Mouse (Mus musculus) spleen, postnatal 14 days (tissue): ENCODE measurements around the gene Tmem30a.

Experiments
- DNase-seq, 2 experiments: peaks; one replicate each; pipeline ENCODE4 v3.0.0; 2021 to 2022; ENCODE audit warnings: low spot score in 2 of 2

Tmem30a gene

DNA sequence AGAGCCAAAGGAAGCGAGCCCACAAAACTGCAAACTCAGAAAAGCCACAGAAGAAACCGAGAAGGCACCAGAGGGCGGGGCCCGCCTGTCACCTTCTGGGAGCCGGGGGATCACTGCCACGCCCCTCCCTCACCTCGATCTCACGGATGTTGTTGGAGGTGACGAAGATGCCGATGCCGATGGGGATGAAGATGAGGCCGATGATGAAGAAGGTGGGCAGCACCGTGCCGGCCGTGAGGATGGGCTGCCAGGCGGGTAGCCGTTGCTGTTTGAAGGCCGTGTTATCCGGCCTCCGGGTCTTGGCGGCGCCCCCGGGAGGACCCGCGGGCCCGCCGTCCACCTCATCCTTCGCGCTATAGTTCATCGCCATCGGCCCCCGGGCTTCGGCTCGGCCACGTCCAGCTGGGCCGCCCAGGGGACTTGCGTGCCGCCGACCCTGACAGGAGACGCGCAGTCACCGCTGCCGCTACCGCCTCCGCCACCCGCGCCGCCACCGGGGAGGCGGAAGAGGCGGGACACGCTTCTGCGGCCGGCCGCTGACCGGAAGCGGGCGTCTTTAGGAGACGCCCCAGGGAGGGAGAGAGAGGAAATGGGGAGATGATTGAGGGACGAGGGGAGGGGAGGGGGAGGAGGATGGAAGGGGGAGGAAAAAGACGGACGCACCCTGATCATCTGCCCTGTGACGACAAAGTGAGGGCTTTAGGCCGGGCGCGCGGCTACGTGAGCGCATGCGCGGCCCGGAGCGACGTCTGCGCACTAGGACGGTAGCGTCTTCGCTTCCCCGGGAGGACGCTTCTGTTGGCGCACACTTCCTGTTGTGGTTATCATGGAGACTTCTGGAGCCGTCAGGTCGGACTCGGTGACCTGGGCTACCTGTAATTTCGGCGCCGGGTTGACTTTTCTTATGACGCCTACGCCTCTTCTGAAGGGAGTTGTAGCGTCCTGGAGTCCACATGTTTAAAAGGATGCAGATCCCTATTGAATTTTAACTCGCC, at the start of gene Tmem30a:
Gene Tmem30a, minus strand, starts transcription at position 667 of the 995 bp plus-strand sequence.
- peak; percentile 74 to 84 for DNase-seq

DNA sequence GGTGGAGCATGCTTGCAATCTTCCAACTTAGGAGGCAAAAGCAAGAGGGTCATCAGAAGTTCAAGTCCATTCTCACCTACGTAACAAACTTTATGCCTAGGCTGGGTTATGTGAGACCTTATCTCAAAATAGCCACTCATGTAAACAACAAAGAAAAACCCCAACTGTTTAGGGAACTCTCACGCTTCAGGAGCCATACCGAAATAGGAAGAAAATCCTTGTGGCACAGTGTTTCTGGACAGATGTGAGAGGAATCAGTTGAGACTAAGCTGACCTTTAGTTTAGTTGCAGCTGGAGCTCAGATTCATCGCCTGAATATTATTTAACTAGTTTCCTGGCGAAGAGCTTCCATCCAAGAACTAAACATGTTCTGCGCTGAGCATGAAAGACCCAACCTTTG, 49.3 kb upstream of the Tmem30a start:
- DNase-seq: no peak

DNA sequence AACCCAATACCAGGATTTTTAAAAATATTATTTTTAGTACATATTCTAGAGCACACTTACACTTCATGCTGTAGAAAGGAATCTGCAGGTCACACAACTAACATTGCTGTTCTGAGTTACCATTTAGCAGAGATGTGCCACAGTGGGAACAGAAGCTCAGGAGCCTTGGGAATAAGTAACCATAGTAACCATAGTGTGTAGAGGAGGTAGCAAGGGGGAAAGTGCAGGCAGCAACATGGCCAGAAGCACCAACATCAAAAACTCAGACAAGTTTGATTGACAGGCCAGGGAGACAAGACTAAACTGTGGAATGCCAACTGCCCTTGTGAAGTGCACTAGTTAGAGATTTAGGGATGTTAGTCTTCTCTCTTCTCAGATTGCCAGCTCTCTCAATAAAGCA, 48.7 kb upstream of the Tmem30a start:
- no peak for DNase-seq

GRCm38 (mm10) chr9:79831294-79831693, 38.0 kb upstream of the Tmem30a start:
- DNase-seq: no peak

DNA sequence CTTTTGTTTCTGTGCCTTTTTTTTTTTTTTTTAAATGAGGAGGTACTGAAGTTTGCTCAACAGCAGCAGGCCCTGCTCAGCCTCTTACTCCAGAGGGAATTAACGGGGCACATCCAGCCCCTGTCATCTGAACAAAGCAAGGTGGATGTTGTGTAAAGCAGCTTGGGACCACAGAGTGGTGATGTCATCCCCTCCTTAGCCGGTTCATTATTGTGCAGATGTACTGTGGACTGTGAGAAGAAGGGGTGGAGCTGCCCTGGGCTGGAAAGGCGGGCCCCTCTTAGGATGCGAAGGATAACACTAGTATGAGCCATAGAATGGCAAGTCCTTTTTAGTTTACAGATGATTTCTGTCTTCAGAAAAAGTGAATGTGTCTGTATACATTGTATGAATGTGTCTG, 37.6 kb upstream of the Tmem30a start:
- no peak for DNase-seq

GRCm38 (mm10) chr9:79829842-79830800, 36.8 kb upstream of the Tmem30a start:
- DNase-seq: no peak

DNA sequence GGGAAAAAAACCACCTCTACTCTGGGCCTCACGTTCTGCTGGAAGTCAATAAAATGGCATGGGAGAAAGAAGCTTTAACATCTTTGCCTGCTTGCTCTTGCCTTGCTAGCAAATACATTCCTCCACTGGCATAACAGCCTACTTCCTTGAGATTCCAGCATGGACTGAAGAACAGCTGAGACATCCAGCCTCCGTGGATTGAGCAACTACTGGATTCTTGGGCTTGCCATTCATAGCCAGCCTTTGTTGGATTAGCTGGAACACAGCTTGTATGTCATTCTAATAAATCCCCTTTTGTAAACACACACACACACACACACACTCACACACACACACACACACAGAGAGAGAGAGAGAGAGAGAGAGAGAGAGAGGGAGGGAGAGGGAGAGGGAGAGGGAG, 33.8 kb upstream of the Tmem30a start:
- no peak for DNase-seq

GRCm38 (mm10) chr9:79825526-79825925, 32.2 kb upstream of the Tmem30a start:
- DNase-seq: no peak

- no peak for DNase-seq
Measured at GRCm38 (mm10) chr9:79823856-79824255, 30.5 kb upstream of the Tmem30a start.

GRCm38 (mm10) chr9:79823438-79823837, 30.1 kb upstream of the Tmem30a start:
- DNase-seq: no peak

DNA sequence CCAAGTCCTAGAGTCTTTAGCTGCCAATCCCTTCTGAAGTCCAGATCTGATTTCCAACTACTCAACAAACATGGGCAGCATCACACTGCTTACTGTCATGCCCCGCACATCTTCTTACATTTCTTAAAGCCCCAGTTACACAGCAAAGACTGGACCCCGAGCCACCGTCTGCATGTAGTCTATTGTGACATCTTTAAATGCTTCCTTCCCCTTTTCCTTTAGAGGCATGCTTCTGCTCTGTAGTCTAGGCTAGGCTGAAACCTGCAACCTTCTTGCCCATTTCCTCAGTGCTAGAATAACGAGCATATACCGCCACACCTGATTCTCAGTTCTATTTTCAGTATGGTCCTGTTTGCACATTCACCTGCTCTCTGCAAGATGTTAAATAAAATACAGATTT, 23.2 kb upstream of the Tmem30a start:
- no peak for DNase-seq

- DNase-seq: no peak
Measured at GRCm38 (mm10) chr9:79816013-79816412, 22.7 kb upstream of the Tmem30a start.

GRCm38 (mm10) chr9:79814592-79814991, 21.3 kb upstream of the Tmem30a start:
- DNase-seq: no peak

GRCm38 (mm10) chr9:79810969-79811902, 17.9 kb upstream of the Tmem30a start:
- no peak for DNase-seq

GRCm38 (mm10) chr9:79810534-79810933, 17.2 kb upstream of the Tmem30a start:
- DNase-seq: no peak

- DNase-seq: no peak
Measured at GRCm38 (mm10) chr9:79809411-79809810, 16.1 kb upstream of the Tmem30a start.

DNA sequence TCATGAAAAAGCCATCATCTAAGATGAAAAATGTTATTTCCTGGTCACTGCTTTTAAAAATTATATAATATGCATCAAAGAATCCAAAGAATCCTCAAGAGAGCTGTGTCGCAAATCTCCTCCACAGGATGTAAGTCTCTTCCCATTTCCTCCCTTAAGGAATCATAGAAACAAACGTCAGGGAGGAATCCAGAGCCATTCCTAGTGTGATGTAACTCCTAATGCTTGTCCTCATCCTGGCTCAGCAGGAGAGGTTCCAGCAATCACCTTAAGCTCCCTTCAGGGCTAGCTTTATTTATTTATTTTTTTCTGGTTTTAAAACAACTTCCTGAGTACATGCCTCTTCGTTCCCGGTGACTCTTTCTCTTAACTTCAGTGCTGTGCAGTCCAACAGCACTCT, 13.9 kb upstream of the Tmem30a start:
- DNase-seq: no peak

- DNase-seq: no peak
Measured at GRCm38 (mm10) chr9:79806317-79807075, 13.2 kb upstream of the Tmem30a start.

GRCm38 (mm10) chr9:79805426-79805825, 12.1 kb upstream of the Tmem30a start:
- DNase-seq: no peak

DNA sequence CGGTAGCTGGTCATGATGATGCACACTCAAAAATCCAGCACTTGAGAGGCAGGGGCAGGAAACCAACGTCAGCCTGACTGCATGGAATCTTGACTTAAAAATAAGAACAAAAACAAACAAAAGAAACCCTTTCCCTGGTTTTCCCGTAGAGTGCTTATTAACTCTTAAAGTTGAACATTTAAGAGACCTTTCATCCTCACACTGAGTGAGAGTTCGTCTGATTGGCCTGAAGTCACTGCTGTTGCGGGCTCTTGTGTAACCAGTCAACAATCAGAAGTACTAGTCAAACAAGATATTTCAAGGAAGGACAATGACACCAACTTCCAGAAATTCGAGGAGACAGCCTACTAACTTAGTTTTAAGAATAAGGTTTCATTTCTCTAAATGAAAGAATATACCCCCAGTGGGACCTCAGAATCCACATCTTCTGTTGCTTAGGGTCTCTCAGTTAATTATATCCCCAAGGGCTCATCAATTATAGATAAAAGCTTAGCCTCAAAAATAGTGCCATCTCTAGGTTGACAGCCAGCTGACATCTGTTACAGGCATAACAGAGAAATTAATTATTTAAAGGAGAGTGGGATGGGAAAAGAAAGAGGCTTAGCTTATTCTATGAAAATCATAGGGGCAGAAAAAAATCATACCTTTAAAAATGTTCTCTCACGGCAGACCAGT, 3.3 kb upstream of the Tmem30a start:
- DNase-seq: no peak
